Mouse (Mus musculus) embryonic facial prominence, embryonic 10.5 days (tissue): Measurements from ENCODE around the gene Tmem191c. TPM values are rescaled to one million over a fixed set of nuclear protein-coding genes. Genes with fewer than 3 reads are reported as not detected.

ENCODE experiments used
- DNase-seq: peaks from one replicate; pipeline ENCODE4 v3.0.0-alpha.2; 2017; ENCODE audit warnings: low spot score
- H3K27ac ChIP-seq: fragments of 300-500 bp; sonication (generic); replicated peaks from 2 replicates; pipeline ENCODE4 v1.5.1; 2016; ENCODE audit warnings: mild to moderate bottlenecking
- H3K27me3 ChIP-seq: fragments of 300-500 bp; sonication (generic); replicated peaks from 2 replicates; pipeline ENCODE4 v1.6.1; 2016; ENCODE audit warnings: low read depth, mild to moderate bottlenecking; ENCODE audit not compliant: poor library complexity, severe bottlenecking
- H3K36me3 ChIP-seq: fragments of 300-500 bp; sonication (generic); replicated peaks from 2 replicates; pipeline ENCODE4 v1.6.1; 2016; ENCODE audit warnings: mild to moderate bottlenecking, moderate library complexity
- H3K4me1 ChIP-seq: fragments of 300-500 bp; sonication (generic); 2 replicates; pipeline ENCODE4 v1.6.1; 2016
- H3K4me3 ChIP-seq: fragments of 300-500 bp; sonication (generic); 2 replicates; pipeline ENCODE4 v1.5.1; 2016; ENCODE audit warnings: mild to moderate bottlenecking, moderate library complexity
- H3K9me3 ChIP-seq: fragments of 300-500 bp; sonication (generic); 2 replicates; pipeline ENCODE4 v1.6.1; 2016; ENCODE audit warnings: mild to moderate bottlenecking
- WGBS: fragments of 180-500 bp; shearing (Covaris S2); methylation state at CpG from one replicate; pipeline ENCODE4 v1.1.7; 2016; 5-methylcytosine and 5-hydroxymethylcytosine counted together
- polyA plus RNA-seq: library from polyadenylated mRNA; unstranded; fragments of >200 nt; fragmentation: Nextera tagmentation; extraction: Ambion mirVana; gene quantifications from 2 replicates; pipeline ENCODE4 v1.2.1, GENCODE M21; 2016

Gene Tmem191c
- polyA plus RNA-seq, 1 experiment from 2014 or later = 7.1 TPM

GRCm38 (mm10) chr16:17309036-17309435 is 33.2 kb downstream of the Tmem191c start:
- peaks cover 88% of the 10 kb centered on the region for H3K36me3 ChIP-seq
- no peak overlapping the region for H3K27ac ChIP-seq
- whole genome bisulfite sequencing = 93% methylated on average over 10 of the region's 10 CpGs
- H3K9me3 ChIP-seq = no peaks in the 10 kb centered on the region
- no peaks in the 10 kb centered on the region for H3K4me1 ChIP-seq
- no peaks in the 10 kb centered on the region for H3K27me3 ChIP-seq
- no peak overlapping the region for H3K4me3 ChIP-seq
- DNase-seq = no peak

GRCm38 (mm10) chr16:17312531-17312930 is 36.7 kb downstream of the Tmem191c start:
- Histone ChIP-seq H3K4me1 (no peaks in the 10 kb centered on the region), H3K4me3 (no peak overlapping the region), H3K27ac (no peak overlapping the region), H3K36me3 (peaks cover 91% of the 10 kb centered on the region), H3K27me3 (no peaks in the 10 kb centered on the region), H3K9me3 (no peaks in the 10 kb centered on the region)
- 91% methylated on average over 5 of the region's 5 CpGs for WGBS
- DNase-seq = no peak

- H3K4me1 ChIP-seq = no peaks in the 10 kb centered on the region
- no peak overlapping the region for H3K27ac ChIP-seq
- WGBS = 90% methylated on average over 7 of the region's 7 CpGs
- DNase-seq = no peak
- H3K27me3 ChIP-seq = no peaks in the 10 kb centered on the region
- H3K9me3 ChIP-seq = no peaks in the 10 kb centered on the region
- H3K4me3 ChIP-seq = no peak overlapping the region
- H3K36me3 ChIP-seq = peaks cover 74% of the 10 kb centered on the region
Measured at GRCm38 (mm10) chr16:17316554-17316953, 40.7 kb downstream of the Tmem191c start.

- 89% methylated on average over 5 of the region's 5 CpGs for WGBS
- H3K27ac ChIP-seq = no peak overlapping the region
- no peaks in the 10 kb centered on the region for H3K27me3 ChIP-seq
- no peaks in the 10 kb centered on the region for H3K4me1 ChIP-seq
- peaks cover 68% of the 10 kb centered on the region for H3K36me3 ChIP-seq
- H3K9me3 ChIP-seq = no peaks in the 10 kb centered on the region
- no peak overlapping the region for H3K4me3 ChIP-seq
- no peak for DNase-seq
Measured at GRCm38 (mm10) chr16:17321481-17321880, 45.6 kb downstream of the Tmem191c start.

GRCm38 (mm10) chr16:17324745-17325144 is 48.9 kb downstream of the Tmem191c start:
- H3K36me3 ChIP-seq = peaks cover 55% of the 10 kb centered on the region
- no peak overlapping the region for H3K27ac ChIP-seq
- no peaks in the 10 kb centered on the region for H3K27me3 ChIP-seq
- H3K4me3 ChIP-seq = no peak overlapping the region
- no peak for DNase-seq
- WGBS = 90% methylated on average over 5 of the region's 5 CpGs
- H3K9me3 ChIP-seq = no peaks in the 10 kb centered on the region
- H3K4me1 ChIP-seq = no peaks in the 10 kb centered on the region

GRCm38 (mm10) chr16:17326064-17326463 is 50.2 kb downstream of the Tmem191c start:
- 85% methylated on average over 2 of the region's 2 CpGs for WGBS
- no peaks in the 10 kb centered on the region for H3K4me1 ChIP-seq
- no peaks in the 10 kb centered on the region for H3K27me3 ChIP-seq
- no peak overlapping the region for H3K4me3 ChIP-seq
- H3K9me3 ChIP-seq = no peaks in the 10 kb centered on the region
- H3K36me3 ChIP-seq = peaks cover 56% of the 10 kb centered on the region
- no peak for DNase-seq
- H3K27ac ChIP-seq = no peak overlapping the region

- WGBS = 84% methylated on average over 1 of the region's 1 CpGs
- no peak overlapping the region for H3K27ac ChIP-seq
- no peaks in the 10 kb centered on the region; the same call in 1 of the 2 replicates for H3K4me1 ChIP-seq
- H3K27me3 ChIP-seq = no peaks in the 10 kb centered on the region
- no peaks in the 10 kb centered on the region for H3K9me3 ChIP-seq
- no peak for DNase-seq
- H3K4me3 ChIP-seq = no peak overlapping the region
- H3K36me3 ChIP-seq = peaks cover 23% of the 10 kb centered on the region
Measured at GRCm38 (mm10) chr16:17329848-17330570, 54.1 kb downstream of the Tmem191c start.

GRCm38 (mm10) chr16:17331116-17331515 is 55.2 kb downstream of the Tmem191c start, which contains the start of gene Serpind1:
Serpind1 (plus strand) TSS chr16:17331371.
- H3K4me3 ChIP-seq = no peak within 1 kb of the TSS
- WGBS = 80% methylated on average over 2 of the region's 2 CpGs

GRCm38 (mm10) chr16:17331855-17332254 is 56.0 kb downstream of the Tmem191c start:
- no peak overlapping the region for H3K4me3 ChIP-seq
- DNase-seq = no peak
- no peaks in the 10 kb centered on the region for H3K9me3 ChIP-seq
- peaks cover 18% of the 10 kb centered on the region for H3K36me3 ChIP-seq
- H3K27me3 ChIP-seq = no peaks in the 10 kb centered on the region
- 91% methylated on average over 5 of the region's 5 CpGs for WGBS
- H3K4me1 ChIP-seq = no peaks in the 10 kb centered on the region; the same call in 1 of the 2 replicates
- H3K27ac ChIP-seq = no peak overlapping the region

More at GRCm38 (mm10) chr16:17331116-17331515, 55.2 kb downstream of the Tmem191c start, which contains the start of gene Serpind1:
- H3K27ac ChIP-seq = no peak within 1 kb of the TSS
- H3K4me1 ChIP-seq = no peaks in the 10 kb centered on the region; the same call in 1 of the 2 replicates
- no peak for DNase-seq
- H3K27me3 ChIP-seq = no peaks in the 10 kb centered on the region
- no peaks in the 10 kb centered on the region for H3K9me3 ChIP-seq
- peaks cover 16% of the 10 kb centered on the region for H3K36me3 ChIP-seq

Other genes starting within 250 kb of the Tmem191c start
- gene Ypel1, start 206.4 kb upstream of the Tmem191c start, polyA plus RNA-seq = 89.9 and 95.5 TPM in 2 replicates
- 150 TPM in 2 replicates for gene Ppil2, start 164.8 kb upstream of the Tmem191c start, polyA plus RNA-seq
- 170 and 185 TPM in 2 replicates for gene 2610318N02Rik, start 150.9 kb upstream of the Tmem191c start, polyA plus RNA-seq
- 107 and 118 TPM in 2 replicates for gene Sdf2l1, start 143.7 kb upstream of the Tmem191c start, polyA plus RNA-seq
- gene Ydjc, start 131.5 kb upstream of the Tmem191c start, polyA plus RNA-seq = 6.7 and 7.5 TPM in 2 replicates
- gene Ccdc116, start 128.8 kb upstream of the Tmem191c start, polyA plus RNA-seq = 0.55 and 0.57 TPM in 2 replicates
- gene Ube2l3, start 73.4 kb upstream of the Tmem191c start, polyA plus RNA-seq = 410 and 436 TPM in 2 replicates
- 0.70 and 0.79 TPM in 2 replicates for gene Rimbp3, start 67.5 kb upstream of the Tmem191c start, polyA plus RNA-seq
- gene Hic2, start 42.5 kb upstream of the Tmem191c start, polyA plus RNA-seq = 17.0 and 17.1 TPM in 2 replicates
- 0.19 and 0.21 TPM in 2 replicates for gene Serpind1, start 55.3 kb downstream of the Tmem191c start, polyA plus RNA-seq
- gene Snap29, start 129.9 kb downstream of the Tmem191c start, polyA plus RNA-seq = 9.8 and 11.2 TPM in 2 replicates
- 38.0 and 39.0 TPM in 2 replicates for gene Pi4ka, start 130.2 kb downstream of the Tmem191c start, polyA plus RNA-seq
- 70.9 and 73.3 TPM in 2 replicates for gene Crkl, start 175.9 kb downstream of the Tmem191c start, polyA plus RNA-seq
- 0.75 and 1.1 TPM in 2 replicates for gene Aifm3, start 213.5 kb downstream of the Tmem191c start, polyA plus RNA-seq
- 84.2 and 87.5 TPM in 2 replicates for gene Lztr1, start 232.6 kb downstream of the Tmem191c start, polyA plus RNA-seq